In the genomic region with DNA sequence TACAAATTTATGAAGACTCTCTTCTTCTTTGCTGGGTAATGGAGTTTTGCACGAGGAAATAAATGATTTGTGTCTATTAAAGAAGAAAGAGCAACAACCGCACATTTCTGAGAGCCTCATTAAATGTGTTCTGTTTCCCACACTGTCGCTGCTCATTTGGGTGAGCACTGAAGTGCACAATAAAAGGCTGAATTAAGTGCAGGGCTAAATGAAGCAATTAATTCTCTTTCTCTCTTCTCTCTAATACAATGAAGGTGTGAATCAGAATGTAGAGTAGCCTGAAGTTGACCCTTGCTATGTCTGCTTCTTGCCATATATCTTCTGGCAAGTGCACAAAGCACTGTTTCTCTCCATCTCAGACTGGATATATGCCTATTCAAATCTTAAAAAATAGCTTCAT, we compare ENCODE assay signal across 13 mouse cellular contexts.
"Had no signal": no experiment of that assay in that cellular context is flagged by ENCODE, and none has a peak within 500 bp of the region (broad histone marks: within the 10 kb centered on the region; RNA-seq: fewer than 3 reads in every experiment).

No protein-coding gene starts in this region.

- H3K9me3 ChIP-seq: limb, embryonic 13.5 days; midbrain, embryonic 10.5 days; midbrain, embryonic 15.5 days had no signal

- H3K4me3 ChIP-seq: limb, embryonic 13.5 days; midbrain, embryonic 10.5 days; midbrain, embryonic 15.5 days had no signal

- H3K36me3 ChIP-seq: limb, embryonic 13.5 days; midbrain, embryonic 10.5 days; midbrain, embryonic 15.5 days had no signal

- H3K27me3 ChIP-seq: limb, embryonic 13.5 days; midbrain, embryonic 15.5 days had no signal

- ATAC-seq: lung, postnatal 0 days; midbrain, embryonic 15.5 days had no signal

- H3K4me1 ChIP-seq: limb, embryonic 13.5 days; midbrain, embryonic 10.5 days; midbrain, embryonic 15.5 days had no signal

- DNase-seq: kidney, adult 8-10 months; kidney, postnatal 36 days; layer of hippocampus, adult 9-11 months; lung, adult 2 months; lung, postnatal 36 days; thymus, postnatal 4 days had no signal

- H3K27ac ChIP-seq: kidney, postnatal 0 days; limb, embryonic 13.5 days; liver, embryonic 14.5 days; midbrain, embryonic 10.5 days; midbrain, embryonic 15.5 days; stomach, postnatal 0 days had no signal

- H3K4me2 ChIP-seq: limb, embryonic 13.5 days; midbrain, embryonic 15.5 days had no signal

- H3K9ac ChIP-seq: limb, embryonic 13.5 days; liver, embryonic 14.5 days; midbrain, embryonic 15.5 days had no signal
